Mouse (Mus musculus) central nervous system, embryonic 18 days (tissue): Measurements from ENCODE around the gene Pdhb. TPM values are rescaled to one million over a fixed set of nuclear protein-coding genes. Genes with fewer than 3 reads are reported as not detected.

Source experiments
- polyA plus RNA-seq: library from polyadenylated mRNA; depleted of rRNA; stranded (reverse); fragments of >200 nt; gene quantifications from 2 replicates; pipeline ENCODE4 v1.2.3, GENCODE M21; 2012; rRNA removed

Pdhb gene
- 201 and 216 TPM in 2 replicates for polyA plus RNA-seq

GRCm38 (mm10) chr14:8172507-8173410 lies at the start of gene Pdhb:
Gene Pdhb, minus strand, starts transcription at chr14:8173025.

GRCm38 (mm10) chr14:8213803-8214224 lies 41.0 kb upstream of the Pdhb start, which contains the start of gene Kctd6:
Gene Kctd6, plus strand, starts transcription at chr14:8214140.

Other genes starting within 250 kb of the Pdhb start
- gene Gm45521, start 215.7 kb downstream of the Pdhb start, polyA plus RNA-seq, result 0.17 and 0.18 TPM in 2 replicates
- gene Dnase1l3, start 178.5 kb downstream of the Pdhb start, polyA plus RNA-seq, result 0.01 TPM in 1 of 2 replicates, not detected in the other
- gene Abhd6, start 170.1 kb downstream of the Pdhb start, polyA plus RNA-seq, result 19.2 and 19.8 TPM in 2 replicates
- gene Rpp14, start 92.7 kb downstream of the Pdhb start, polyA plus RNA-seq, result 26.2 and 28.2 TPM in 2 replicates
- gene Pxk, start 74.8 kb downstream of the Pdhb start, polyA plus RNA-seq, result 66.0 and 66.3 TPM in 2 replicates
- 20.1 and 23.0 TPM in 2 replicates for gene Kctd6, start 41.1 kb upstream of the Pdhb start, polyA plus RNA-seq
- 0.11 and 0.13 TPM in 2 replicates for gene Acox2, start 86.3 kb upstream of the Pdhb start, polyA plus RNA-seq
- gene Fam107a, start 145.0 kb upstream of the Pdhb start, polyA plus RNA-seq, result 4.3 TPM in 2 replicates
- gene Oit1, start 205.7 kb upstream of the Pdhb start, polyA plus RNA-seq, result 0.04 and 0.14 TPM in 2 replicates